Mouse (Mus musculus): ENCODE measurements around the gene Rsl1.
"Not testable (repeated sequence)": the region's sequence is repeated elsewhere in the genome, so short reads cannot be mapped to it uniquely, and the experiment has no call there.

The Rsl1 gene

GRCm38 (mm10) chr13:67172991-67173722 lies at the start of gene Rsl1:
Gene Rsl1 (plus strand): TSS chr13:67173182.
- DNase-seq, result peak; percentile 63

GRCm38 (mm10) chr13:67124460-67124859 lies 48.5 kb upstream of the Rsl1 start:
- DNase-seq, result no peak

- DNase-seq, result peak; percentile 16
Measured at GRCm38 (mm10) chr13:67127507-67127906, 45.5 kb upstream of the Rsl1 start.

GRCm38 (mm10) chr13:67128038-67128721 lies 44.8 kb upstream of the Rsl1 start:
- peak; percentile 85 for DNase-seq

- not testable (repeated sequence) for DNase-seq
Measured at GRCm38 (mm10) chr13:67166122-67166521, 6.9 kb upstream of the Rsl1 start.

- DNase-seq, result no peak
Measured at GRCm38 (mm10) chr13:67173723-67174055, 707 bp downstream of the Rsl1 start.

- peak; percentile 68 for DNase-seq
Measured at GRCm38 (mm10) chr13:67194340-67194894, 21.4 kb downstream of the Rsl1 start, which contains the start of gene Zfp455. Gene Zfp455 (plus strand): TSS chr13:67194506.

GRCm38 (mm10) chr13:67201656-67202055 lies 28.7 kb downstream of the Rsl1 start:
- DNase-seq, result no peak

GRCm38 (mm10) chr13:67214015-67214607 lies 41.1 kb downstream of the Rsl1 start:
- no peak for DNase-seq

Data from cerebellum, adult 11-12 months (tissue).